Mouse (Mus musculus): ENCODE data around the gene Mthfd1l. TPM values are rescaled to one million over a fixed set of nuclear protein-coding genes. Genes with fewer than 3 reads are reported as not detected.

Gene Mthfd1l
- polyA plus RNA-seq, 1 experiment from 2014 or later, result 14.2 TPM

GRCm38 (mm10) chr10:4028851-4029442, 56.0 kb downstream of the Mthfd1l start:
- Histone ChIP-seq H3K4me1 (replicated peaks; ENCODE audit: control insufficient read depth, insufficient read depth, low read length) (peaks cover 19% of the 10 kb centered on the region), H3K27ac (ENCODE audit: low read length) (peak overlapping the region; percentile 78), H3K27me3 (ENCODE audit: control insufficient read depth, insufficient read depth, low read depth, low read length) (no peaks in the 10 kb centered on the region), H3K4me3 (ENCODE audit: low read length) (no peak overlapping the region), H3K9ac (ENCODE audit: low read length) (no peak overlapping the region), H3K9me3 (ENCODE audit: control insufficient read depth, low read length) (no peaks in the 10 kb centered on the region), H3K36me3 (ENCODE audit: control insufficient read depth, insufficient read depth, low read length) (peaks cover 3% of the 10 kb centered on the region; the same call in 1 of the 2 replicates), H3K4me2 (ENCODE audit: low read depth, low read length) (no peak overlapping the region)
- WGBS, result 40% methylated on average over 15 of the region's 15 CpGs
- ATAC-seq (ENCODE audit: low read depth), result peak; percentile 91

GRCm38 (mm10) chr10:4033761-4034160, 60.8 kb downstream of the Mthfd1l start:
- 63% methylated on average over 9 of the region's 9 CpGs for WGBS
- Histone ChIP-seq H3K36me3 (ENCODE audit: control insufficient read depth, insufficient read depth, low read length) (peaks cover 3% of the 10 kb centered on the region; the same call in 1 of the 2 replicates), H3K4me2 (ENCODE audit: low read depth, low read length) (no peak overlapping the region), H3K27ac (ENCODE audit: low read length) (no peak overlapping the region), H3K9ac (ENCODE audit: low read length) (no peak overlapping the region), H3K9me3 (ENCODE audit: control insufficient read depth, low read length) (no peaks in the 10 kb centered on the region), H3K4me1 (replicated peaks; ENCODE audit: control insufficient read depth, insufficient read depth, low read length) (0 out of 2 replicates have a peak, but pooled peaks cover 2% of the 10 kb centered on the region), H3K4me3 (ENCODE audit: low read length) (no peak overlapping the region), H3K27me3 (ENCODE audit: control insufficient read depth, insufficient read depth, low read depth, low read length) (no peaks in the 10 kb centered on the region)
- ATAC-seq (ENCODE audit: low read depth), result no peak

- Histone ChIP-seq H3K4me3 (ENCODE audit: low read length) (no peak overlapping the region), H3K36me3 (ENCODE audit: control insufficient read depth, insufficient read depth, low read length) (no peaks in the 10 kb centered on the region), H3K27ac (ENCODE audit: low read length) (no peak overlapping the region), H3K9me3 (ENCODE audit: control insufficient read depth, low read length) (no peaks in the 10 kb centered on the region), H3K27me3 (ENCODE audit: control insufficient read depth, insufficient read depth, low read depth, low read length) (no peaks in the 10 kb centered on the region), H3K4me1 (replicated peaks; ENCODE audit: control insufficient read depth, insufficient read depth, low read length) (no peaks in the 10 kb centered on the region), H3K9ac (ENCODE audit: low read length) (no peak overlapping the region), H3K4me2 (ENCODE audit: low read depth, low read length) (no peak overlapping the region)
- no peak for ATAC-seq (ENCODE audit: low read depth)
- 89% methylated on average over 7 of the region's 7 CpGs for WGBS
Observed at GRCm38 (mm10) chr10:4036476-4036875, 63.6 kb downstream of the Mthfd1l start.

GRCm38 (mm10) chr10:4037066-4037465, 64.1 kb downstream of the Mthfd1l start:
- H3K27ac ChIP-seq (ENCODE audit: low read length), result peak overlapping the region; percentile 37; the same call in 1 of the 2 replicates
- H3K4me1 ChIP-seq (replicated peaks; ENCODE audit: control insufficient read depth, insufficient read depth, low read length), result no peaks in the 10 kb centered on the region
- no peak overlapping the region for H3K4me2 ChIP-seq (ENCODE audit: low read depth, low read length)
- H3K36me3 ChIP-seq (ENCODE audit: control insufficient read depth, insufficient read depth, low read length), result no peaks in the 10 kb centered on the region
- H3K9ac ChIP-seq (ENCODE audit: low read length), result no peak overlapping the region
- H3K4me3 ChIP-seq (ENCODE audit: low read length), result no peak overlapping the region
- peak; percentile 50; the same call in 1 of the 2 replicates for ATAC-seq (ENCODE audit: low read depth)
- no peaks in the 10 kb centered on the region for H3K9me3 ChIP-seq (ENCODE audit: control insufficient read depth, low read length)
- 51% methylated on average over 3 of the region's 3 CpGs for WGBS
- no peaks in the 10 kb centered on the region for H3K27me3 ChIP-seq (ENCODE audit: control insufficient read depth, insufficient read depth, low read depth, low read length)

GRCm38 (mm10) chr10:4038576-4038975, 65.7 kb downstream of the Mthfd1l start:
- 93% methylated on average over 11 of the region's 11 CpGs for WGBS
- H3K9ac ChIP-seq (ENCODE audit: low read length), result no peak overlapping the region
- no peaks in the 10 kb centered on the region for H3K4me1 ChIP-seq (replicated peaks; ENCODE audit: control insufficient read depth, insufficient read depth, low read length)
- H3K9me3 ChIP-seq (ENCODE audit: control insufficient read depth, low read length), result no peaks in the 10 kb centered on the region
- H3K4me3 ChIP-seq (ENCODE audit: low read length), result no peak overlapping the region
- H3K27ac ChIP-seq (ENCODE audit: low read length), result no peak overlapping the region
- ATAC-seq (ENCODE audit: low read depth), result no peak
- no peaks in the 10 kb centered on the region for H3K27me3 ChIP-seq (ENCODE audit: control insufficient read depth, insufficient read depth, low read depth, low read length)
- no peaks in the 10 kb centered on the region; the same call in 1 of the 2 replicates for H3K36me3 ChIP-seq (ENCODE audit: control insufficient read depth, insufficient read depth, low read length)
- H3K4me2 ChIP-seq (ENCODE audit: low read depth, low read length), result no peak overlapping the region

GRCm38 (mm10) chr10:4041691-4042090, 68.8 kb downstream of the Mthfd1l start:
- Histone ChIP-seq H3K9ac (ENCODE audit: low read length) (no peak overlapping the region), H3K36me3 (ENCODE audit: control insufficient read depth, insufficient read depth, low read length) (no peaks in the 10 kb centered on the region; the same call in 1 of the 2 replicates), H3K27me3 (ENCODE audit: control insufficient read depth, insufficient read depth, low read depth, low read length) (no peaks in the 10 kb centered on the region), H3K27ac (ENCODE audit: low read length) (no peak overlapping the region), H3K4me3 (ENCODE audit: low read length) (no peak overlapping the region), H3K4me1 (replicated peaks; ENCODE audit: control insufficient read depth, insufficient read depth, low read length) (peaks cover 2% of the 10 kb centered on the region; the same call in 1 of the 2 replicates), H3K4me2 (ENCODE audit: low read depth, low read length) (no peak overlapping the region), H3K9me3 (ENCODE audit: control insufficient read depth, low read length) (no peaks in the 10 kb centered on the region)
- peak; percentile 57; the same call in 1 of the 2 replicates for ATAC-seq (ENCODE audit: low read depth)
- 65% methylated on average over 9 of the region's 9 CpGs for WGBS

- H3K27ac ChIP-seq (ENCODE audit: low read length), result no peak overlapping the region
- no peak overlapping the region for H3K9ac ChIP-seq (ENCODE audit: low read length)
- H3K9me3 ChIP-seq (ENCODE audit: control insufficient read depth, low read length), result no peaks in the 10 kb centered on the region
- H3K4me2 ChIP-seq (ENCODE audit: low read depth, low read length), result no peak overlapping the region
- 72% methylated on average over 7 of the region's 7 CpGs for WGBS
- H3K4me1 ChIP-seq (replicated peaks; ENCODE audit: control insufficient read depth, insufficient read depth, low read length), result peaks cover 3% of the 10 kb centered on the region; the same call in 1 of the 2 replicates
- H3K4me3 ChIP-seq (ENCODE audit: low read length), result no peak overlapping the region
- ATAC-seq (ENCODE audit: low read depth), result no peak
- H3K27me3 ChIP-seq (ENCODE audit: control insufficient read depth, insufficient read depth, low read depth, low read length), result no peaks in the 10 kb centered on the region
- H3K36me3 ChIP-seq (ENCODE audit: control insufficient read depth, insufficient read depth, low read length), result no peaks in the 10 kb centered on the region; the same call in 1 of the 2 replicates
Observed at GRCm38 (mm10) chr10:4044421-4044820, 71.5 kb downstream of the Mthfd1l start.

- no peak overlapping the region for H3K4me3 ChIP-seq (ENCODE audit: low read length)
- H3K4me1 ChIP-seq (replicated peaks; ENCODE audit: control insufficient read depth, insufficient read depth, low read length), result peaks cover 3% of the 10 kb centered on the region; the same call in 1 of the 2 replicates
- H3K27me3 ChIP-seq (ENCODE audit: control insufficient read depth, insufficient read depth, low read depth, low read length), result no peaks in the 10 kb centered on the region
- H3K27ac ChIP-seq (ENCODE audit: low read length), result 0 out of 2 replicates have a peak overlapping the region, but pooled peaks have one; percentile 57
- no peaks in the 10 kb centered on the region for H3K9me3 ChIP-seq (ENCODE audit: control insufficient read depth, low read length)
- no peaks in the 10 kb centered on the region; the same call in 1 of the 2 replicates for H3K36me3 ChIP-seq (ENCODE audit: control insufficient read depth, insufficient read depth, low read length)
- 35% methylated on average over 4 of the region's 4 CpGs for WGBS
- no peak overlapping the region; the same call in 1 of the 2 replicates for H3K4me2 ChIP-seq (ENCODE audit: low read depth, low read length)
- H3K9ac ChIP-seq (ENCODE audit: low read length), result no peak overlapping the region
- peak; percentile 48; the same call in 1 of the 2 replicates for ATAC-seq (ENCODE audit: low read depth)
Observed at GRCm38 (mm10) chr10:4046496-4046895, 73.6 kb downstream of the Mthfd1l start.

GRCm38 (mm10) chr10:4047666-4048065, 74.7 kb downstream of the Mthfd1l start:
- no peaks in the 10 kb centered on the region for H3K9me3 ChIP-seq (ENCODE audit: control insufficient read depth, low read length)
- H3K27me3 ChIP-seq (ENCODE audit: control insufficient read depth, insufficient read depth, low read depth, low read length), result no peaks in the 10 kb centered on the region
- no peak overlapping the region for H3K9ac ChIP-seq (ENCODE audit: low read length)
- no peak overlapping the region for H3K4me3 ChIP-seq (ENCODE audit: low read length)
- no peak; the same call in 1 of the 2 replicates for ATAC-seq (ENCODE audit: low read depth)
- no peak overlapping the region for H3K27ac ChIP-seq (ENCODE audit: low read length)
- no peaks in the 10 kb centered on the region; the same call in 1 of the 2 replicates for H3K36me3 ChIP-seq (ENCODE audit: control insufficient read depth, insufficient read depth, low read length)
- no peak overlapping the region for H3K4me2 ChIP-seq (ENCODE audit: low read depth, low read length)
- 79% methylated on average over 6 of the region's 6 CpGs for WGBS
- H3K4me1 ChIP-seq (replicated peaks; ENCODE audit: control insufficient read depth, insufficient read depth, low read length), result peaks cover 3% of the 10 kb centered on the region; the same call in 1 of the 2 replicates

Measured in lung, embryonic 16.5 days (tissue).